8 mouse cellular contexts compared by ENCODE assay signal in genomic region chr4:132039975-132040645, GRCm38 (mm10). TPM values are rescaled to one million over a fixed set of nuclear protein-coding genes. Genes with fewer than 3 reads are reported as not detected.
A peak's percentile ranks its signal among the peaks of the same experiment; 100 is the strongest.
DNase-seq lines count a peak whose midpoint lies in the region; ATAC-seq lines count a peak whose summit lies in the region.
"Had no signal": no experiment of that assay in that cellular context is flagged by ENCODE, and none has a peak within 500 bp of the region (broad histone marks: within the 10 kb centered on the region; RNA-seq: fewer than 3 reads in every experiment).

No protein-coding gene starts in this region.

- ATAC-seq in neural tube, embryonic 13.5 days (ENCODE audit: low read depth) = no peak
- no peak for ATAC-seq in forebrain, embryonic 14.5 days

- H3K4me2 ChIP-seq in neural tube, embryonic 13.5 days = no peak overlapping the region
- H3K4me2 ChIP-seq in forebrain, embryonic 14.5 days (ENCODE audit: low read length) = no peak overlapping the region

- H3K9ac ChIP-seq in neural tube, embryonic 13.5 days = no peak overlapping the region
- no peak overlapping the region for H3K9ac ChIP-seq in forebrain, embryonic 14.5 days (ENCODE audit: low read length)

- peaks cover 72% of the 10 kb centered on the region for H3K4me1 ChIP-seq in neural tube, embryonic 13.5 days (replicated peaks)
- peaks cover 97% of the 10 kb centered on the region for H3K4me1 ChIP-seq in erythroblast, embryonic 14.5 days (ENCODE audit: control insufficient read depth)
- no peaks in the 10 kb centered on the region for H3K4me1 ChIP-seq in forebrain, embryonic 14.5 days (ENCODE audit: control insufficient read depth, insufficient read depth, low read length)

- no peak overlapping the region for H3K4me3 ChIP-seq in neural tube, embryonic 13.5 days
- H3K4me3 ChIP-seq in erythroblast, embryonic 14.5 days (replicated peaks) = peak overlapping the region; percentile 28
- H3K4me3 ChIP-seq in forebrain, embryonic 14.5 days (ENCODE audit: low read depth, low read length) = no peak overlapping the region

- H3K36me3 ChIP-seq in neural tube, embryonic 13.5 days = no peaks in the 10 kb centered on the region
- peaks cover 99% of the 10 kb centered on the region for H3K36me3 ChIP-seq in erythroblast, embryonic 14.5 days (ENCODE audit: control insufficient read depth)
- no peaks in the 10 kb centered on the region for H3K36me3 ChIP-seq in forebrain, embryonic 14.5 days (ENCODE audit: control insufficient read depth, insufficient read depth, low read length)

- peak overlapping the region; percentile 46 for H3K27ac ChIP-seq in neural tube, embryonic 13.5 days (replicated peaks)
- H3K27ac ChIP-seq in forebrain, embryonic 14.5 days (ENCODE audit: low read depth, low read length) = no peak overlapping the region

- WGBS in neural tube, embryonic 13.5 days = 83% methylated on average over 8 of the region's 8 CpGs
- 93% methylated on average over 8 of the region's 8 CpGs for WGBS in forebrain, embryonic 14.5 days

- no peaks in the 10 kb centered on the region for H3K9me3 ChIP-seq in neural tube, embryonic 13.5 days
- H3K9me3 ChIP-seq in erythroblast, embryonic 14.5 days (ENCODE audit: control insufficient read depth, low read length) = no peaks in the 10 kb centered on the region
- no peaks in the 10 kb centered on the region for H3K9me3 ChIP-seq in forebrain, embryonic 14.5 days (replicated peaks; ENCODE audit: control insufficient read depth, low read length)

- no peak for DNase-seq in neural tube, embryonic 10.5 days (ENCODE audit: extremely low spot score, low spot score)
- DNase-seq in lung, postnatal 14 days = peak; percentile 45
- DNase-seq in thymus, postnatal 4 days = peak; percentile 25
- no peak for DNase-seq in cerebellum, adult 11-12 months
- DNase-seq in forebrain, embryonic 14.5 days (ENCODE audit: low spot score) = no peak
- DNase-seq: kidney, postnatal 14 days had no signal

- no peaks in the 10 kb centered on the region for H3K27me3 ChIP-seq in neural tube, embryonic 13.5 days
- H3K27me3 ChIP-seq in erythroblast, embryonic 14.5 days (ENCODE audit: control insufficient read depth) = no peaks in the 10 kb centered on the region
- no peaks in the 10 kb centered on the region for H3K27me3 ChIP-seq in forebrain, embryonic 14.5 days (replicated peaks; ENCODE audit: control insufficient read depth, insufficient read depth, low read length)

RNA-seq across cellular contexts. Expression of gene Gm10300, which starts 34.4 kb away (rescaled TPM):
- polyA plus RNA-seq in neural tube, embryonic 13.5 days (2015; fragmentation: Nextera tagmentation; extraction: Ambion mirVana) = 0.20 TPM in 1 of 2 replicates, not detected in the other
- polyA plus RNA-seq in erythroblast, embryonic 14.5 days (2012) = 0.05 and 0.06 TPM in 2 replicates
- not detected in 2 replicates for polyA plus RNA-seq in forebrain, embryonic 14.5 days (2014; fragmentation: Nextera tagmentation; extraction: Ambion mirVana)

RNA-seq across cellular contexts. Expression of gene Epb41, which starts 35.0 kb away (rescaled TPM):
- 95.5 and 113 TPM in 2 replicates for polyA plus RNA-seq in neural tube, embryonic 13.5 days (2015; fragmentation: Nextera tagmentation; extraction: Ambion mirVana)
- polyA plus RNA-seq in erythroblast, embryonic 14.5 days (2012) = 120 and 121 TPM in 2 replicates
- polyA plus RNA-seq in forebrain, embryonic 14.5 days (2014; fragmentation: Nextera tagmentation; extraction: Ambion mirVana) = 69.9 and 74.6 TPM in 2 replicates

Comparison
In these comparisons a context has a peak if more than half of its experiments do, and no peak if none do; other contexts are left out.
1. DNase-seq: peak in lung, postnatal 14 days (single experiment) and thymus, postnatal 4 days (single experiment); none in neural tube, embryonic 10.5 days (single experiment), cerebellum, adult 11-12 months (single experiment) and forebrain, embryonic 14.5 days (single experiment).